Mouse (Mus musculus) right cerebral cortex, postnatal 36 days (tissue): ENCODE results near the gene Rasl10b.

Experiments
- DNase-seq, 2 experiments: peaks; one replicate each; pipeline ENCODE4 v3.0.0; 2022; ENCODE audit warnings: low spot score in 2 of 2, mixed read lengths in 1 of 2

The Rasl10b gene

GRCm38 (mm10) chr11:83432533-83432932 lies 23.6 kb downstream of the Rasl10b start:
- no peak for DNase-seq

GRCm38 (mm10) chr11:83437377-83437776 lies 28.4 kb downstream of the Rasl10b start, which contains the start of gene 1700020L24Rik:
TSS of gene 1700020L24Rik (plus strand) at chr11:83437677.
- DNase-seq = no peak

- DNase-seq = no peak
Measured at GRCm38 (mm10) chr11:83439426-83440060, 30.6 kb downstream of the Rasl10b start.

- peak; percentile 62 to 71 for DNase-seq
Measured at GRCm38 (mm10) chr11:83440081-83441064, 31.4 kb downstream of the Rasl10b start.

- DNase-seq = no peak
Measured at GRCm38 (mm10) chr11:83441235-83441634, 32.3 kb downstream of the Rasl10b start.

GRCm38 (mm10) chr11:83442596-83443267 lies 33.8 kb downstream of the Rasl10b start:
- DNase-seq = peak in 1 of 2 experiments; percentile 47

- DNase-seq = no peak
Measured at GRCm38 (mm10) chr11:83443824-83444223, 34.9 kb downstream of the Rasl10b start.

GRCm38 (mm10) chr11:83445001-83445400 lies 36.1 kb downstream of the Rasl10b start:
- DNase-seq = no peak

- DNase-seq = no peak
Measured at GRCm38 (mm10) chr11:83447612-83448011, 38.7 kb downstream of the Rasl10b start.

GRCm38 (mm10) chr11:83448021-83448926 lies 39.3 kb downstream of the Rasl10b start:
- DNase-seq = no peak

- DNase-seq = no peak
Measured at GRCm38 (mm10) chr11:83448927-83449236, 39.9 kb downstream of the Rasl10b start.

- no peak for DNase-seq
Measured at GRCm38 (mm10) chr11:83449298-83449697, 40.4 kb downstream of the Rasl10b start.

GRCm38 (mm10) chr11:83450550-83450949 lies 41.6 kb downstream of the Rasl10b start:
- DNase-seq = no peak

GRCm38 (mm10) chr11:83451281-83451680 lies 42.3 kb downstream of the Rasl10b start:
- no peak for DNase-seq

- no peak for DNase-seq
Measured at GRCm38 (mm10) chr11:83454548-83454947, 45.6 kb downstream of the Rasl10b start.

- no peak for DNase-seq
Measured at GRCm38 (mm10) chr11:83455608-83456007, 46.7 kb downstream of the Rasl10b start.

- no peak for DNase-seq
Measured at GRCm38 (mm10) chr11:83457257-83457656, 48.3 kb downstream of the Rasl10b start.

- no peak for DNase-seq
Measured at GRCm38 (mm10) chr11:83457912-83458601, 49.1 kb downstream of the Rasl10b start.

GRCm38 (mm10) chr11:83461462-83462027 lies 52.6 kb downstream of the Rasl10b start:
- no peak for DNase-seq

GRCm38 (mm10) chr11:83462711-83463244 lies 53.8 kb downstream of the Rasl10b start, which contains the start of gene Mmp28:
TSS of gene Mmp28 (minus strand) at chr11:83463071.
- no peak for DNase-seq
